Mouse (Mus musculus): ENCODE results near the gene Plau.

Plau gene

GRCm38 (mm10) chr14:20845577-20846088 lies 9.2 kb downstream of the Plau start:
- DNase-seq = peak; percentile 62 to 66

- DNase-seq = no peak
Observed at GRCm38 (mm10) chr14:20846214-20846613, 9.8 kb downstream of the Plau start.

- no peak for DNase-seq
Observed at GRCm38 (mm10) chr14:20847637-20848129, 11.2 kb downstream of the Plau start.

GRCm38 (mm10) chr14:20849753-20850152 lies 13.3 kb downstream of the Plau start:
- DNase-seq = no peak

- no peak for DNase-seq
Observed at GRCm38 (mm10) chr14:20850498-20850897, 14.0 kb downstream of the Plau start.

- no peak for DNase-seq
Observed at GRCm38 (mm10) chr14:20851776-20852175, 15.3 kb downstream of the Plau start.

GRCm38 (mm10) chr14:20861152-20861551 lies 24.7 kb downstream of the Plau start:
- no peak for DNase-seq

- no peak for DNase-seq
Observed at GRCm38 (mm10) chr14:20861559-20861958, 25.1 kb downstream of the Plau start.

GRCm38 (mm10) chr14:20863306-20864065 lies 27.0 kb downstream of the Plau start:
- DNase-seq = no peak

- DNase-seq = no peak
Observed at GRCm38 (mm10) chr14:20864192-20864591, 27.7 kb downstream of the Plau start.

GRCm38 (mm10) chr14:20865604-20866003 lies 29.1 kb downstream of the Plau start:
- DNase-seq = no peak

- no peak for DNase-seq
Observed at GRCm38 (mm10) chr14:20866365-20866764, 29.9 kb downstream of the Plau start.

GRCm38 (mm10) chr14:20870110-20870509 lies 33.6 kb downstream of the Plau start:
- DNase-seq = no peak

GRCm38 (mm10) chr14:20871495-20871894 lies 35.0 kb downstream of the Plau start:
- DNase-seq = no peak

- peak; percentile 89 for DNase-seq
Observed at GRCm38 (mm10) chr14:20873307-20873706, 36.8 kb downstream of the Plau start.

- DNase-seq = no peak
Observed at GRCm38 (mm10) chr14:20873931-20874330, 37.5 kb downstream of the Plau start.

- no peak for DNase-seq
Observed at GRCm38 (mm10) chr14:20884691-20885090, 48.2 kb downstream of the Plau start.

- peak; percentile 74 to 75 for DNase-seq
Observed at GRCm38 (mm10) chr14:20885091-20885888, 48.8 kb downstream of the Plau start.

- DNase-seq = peak; percentile 83 to 87
Observed at GRCm38 (mm10) chr14:20886266-20886665, 49.8 kb downstream of the Plau start.

GRCm38 (mm10) chr14:20887541-20888085 lies 51.2 kb downstream of the Plau start:
- DNase-seq = no peak

- no peak for DNase-seq
Observed at GRCm38 (mm10) chr14:20891941-20892402, 55.5 kb downstream of the Plau start.

Measured in B cell, adult 2 months (primary cell).